In genomic region chr11:101943055-101943454, GRCm38 (mm10) we compare ENCODE assay signal across 35 mouse cellular contexts. TPM values are rescaled to one million over a fixed set of nuclear protein-coding genes. Genes with fewer than 3 reads are reported as not detected.
A peak's percentile ranks its signal among the peaks of the same experiment; 100 is the strongest.
DNase-seq lines count a peak whose midpoint lies in the region; ATAC-seq lines count a peak whose summit lies in the region.
"Had no signal": no experiment of that assay in that cellular context is flagged by ENCODE, and none has a peak within 500 bp of the region (broad histone marks: within the 10 kb centered on the region; RNA-seq: fewer than 3 reads in every experiment).

No protein-coding gene starts in this region.

- no peaks in the 10 kb centered on the region for H3K9me3 ChIP-seq in midbrain, embryonic 13.5 days
- H3K9me3 ChIP-seq: embryonic facial prominence, embryonic 12.5 days; forebrain, embryonic 12.5 days; G1E; heart, embryonic 15.5 days; liver, embryonic 13.5 days; neural tube, embryonic 12.5 days; stomach, embryonic 15.5 days had no signal

- no peaks in the 10 kb centered on the region for H3K36me3 ChIP-seq in midbrain, embryonic 13.5 days
- H3K36me3 ChIP-seq: embryonic facial prominence, embryonic 12.5 days; forebrain, embryonic 12.5 days; G1E; heart, embryonic 15.5 days; limb, embryonic 13.5 days; liver, embryonic 13.5 days; neural tube, embryonic 12.5 days; stomach, embryonic 15.5 days had no signal

- peaks cover 16% of the 10 kb centered on the region for H3K27me3 ChIP-seq in midbrain, embryonic 13.5 days

- peak; percentile 31 for DNase-seq in kidney, postnatal 10 days
- DNase-seq in kidney, adult 11 months, result no peak
- DNase-seq in cerebellum, adult 9-10 months, result peak; percentile 94
- DNase-seq in thymus, adult 18-20 months, result no peak
- DNase-seq in heart, postnatal 10 days, result no peak
- DNase-seq: adrenal gland, adult 2 months; heart, postnatal 4 days; kidney, adult 2 months; liver, embryonic 13.5 days; lung, adult 2 months; lung, postnatal 14 days; midbrain, embryonic 14.5 days; thymus, postnatal 36 days had no signal

- 40% methylated on average over 3 of the region's 3 CpGs for WGBS in midbrain, embryonic 13.5 days

- intact Hi-C loops in heart, postnatal 10 days (cut with DNase I), result no loop called here

- no peak overlapping the region for H3K4me2 ChIP-seq in midbrain, embryonic 13.5 days (replicated peaks)
- H3K4me2 ChIP-seq: embryonic facial prominence, embryonic 12.5 days; forebrain, embryonic 12.5 days; heart, embryonic 15.5 days; hindbrain, embryonic 14.5 days; limb, embryonic 13.5 days; liver, embryonic 13.5 days; neural tube, embryonic 12.5 days; stomach, embryonic 15.5 days had no signal

- H3K9ac ChIP-seq in midbrain, embryonic 13.5 days (replicated peaks), result no peak overlapping the region
- H3K9ac ChIP-seq: embryonic facial prominence, embryonic 12.5 days; forebrain, embryonic 12.5 days; heart, embryonic 15.5 days; hindbrain, embryonic 14.5 days; limb, embryonic 13.5 days; liver, embryonic 13.5 days; neural tube, embryonic 12.5 days; stomach, embryonic 15.5 days had no signal

- no peaks in the 10 kb centered on the region for H3K4me1 ChIP-seq in midbrain, embryonic 13.5 days (replicated peaks)
- H3K4me1 ChIP-seq: liver, embryonic 13.5 days; neural tube, embryonic 12.5 days; stomach, embryonic 15.5 days had no signal

- no peak overlapping the region for H3K4me3 ChIP-seq in midbrain, embryonic 13.5 days (replicated peaks)
- H3K4me3 ChIP-seq: embryonic facial prominence, embryonic 12.5 days; erythroblast, embryonic 14.5 days; forebrain, embryonic 12.5 days; heart, embryonic 15.5 days; layer of hippocampus, adult 2 months; limb, embryonic 13.5 days; liver, embryonic 13.5 days; neural tube, embryonic 12.5 days; stomach, embryonic 15.5 days had no signal

- ATAC-seq in cerebellum, adult (ENCODE audit: insufficient number of reproducible peaks, low FRiP score, low TSS enrichment), result peak; percentile 64; the same call in 1 of the 2 replicates
- ATAC-seq in midbrain, embryonic 13.5 days, result no peak
- ATAC-seq: inflammation-experienced regulatory T-cells, adult 6 months; Patski had no signal

- no peak overlapping the region for H3K27ac ChIP-seq in midbrain, embryonic 13.5 days
- H3K27ac ChIP-seq: embryonic facial prominence, embryonic 12.5 days; forebrain, embryonic 12.5 days; heart, embryonic 15.5 days; hindbrain, embryonic 14.5 days; kidney, postnatal 0 days; layer of hippocampus, adult 2 months; limb, embryonic 13.5 days; liver, embryonic 13.5 days; neural tube, embryonic 12.5 days; stomach, embryonic 15.5 days had no signal

RNA-seq across cellular contexts. Expression of gene Sost, which starts 23.8 kb away (rescaled TPM):
- polyA plus RNA-seq in midbrain, embryonic 13.5 days (2015; fragmentation: Nextera tagmentation; extraction: Ambion mirVana), result 0.07 and 0.24 TPM in 2 replicates
- 1 to 10 TPM; 1.5 to 2.2 TPM for total RNA-seq in heart, postnatal 10 days (2021)
- total RNA-seq: adrenal gland, adult 2 months; G1E; gastrocnemius, adult 18-20 months; layer of hippocampus, adult 2 months; layer of hippocampus, postnatal 25 days; left cerebral cortex, postnatal 14 days; megakaryocyte, adult 5-6 weeks had no signal
- polyA plus RNA-seq: erythroblast, embryonic 14.5 days; G1E; hindbrain, embryonic 14.5 days; inflammation-experienced regulatory T-cells, adult 6 months; midbrain, embryonic 14.5 days; Patski had no signal

RNA-seq across cellular contexts. Expression of gene Cfap97d1, which starts 41.0 kb away (rescaled TPM):
- not detected in 2 replicates for polyA plus RNA-seq in midbrain, embryonic 13.5 days (2015; fragmentation: Nextera tagmentation; extraction: Ambion mirVana)
- total RNA-seq in heart, postnatal 10 days (2021), result not detected
- total RNA-seq: adrenal gland, adult 2 months; G1E; gastrocnemius, adult 18-20 months; gastrocnemius, postnatal 4 days; heart, adult 8-10 months; heart, postnatal 4 days; layer of hippocampus, adult 2 months; layer of hippocampus, postnatal 25 days; left cerebral cortex, postnatal 14 days; megakaryocyte, adult 5-6 weeks had no signal
- polyA plus RNA-seq: adrenal gland, adult 2 months; embryonic facial prominence, embryonic 12.5 days; erythroblast, embryonic 14.5 days; forebrain, embryonic 12.5 days; G1E; heart, embryonic 15.5 days; hindbrain, embryonic 14.5 days; inflammation-experienced regulatory T-cells, adult 6 months; kidney, adult 2 months; kidney, postnatal 0 days; limb, embryonic 13.5 days; liver, embryonic 13.5 days; lung, adult 2 months; midbrain, embryonic 14.5 days; neural tube, embryonic 12.5 days; Patski; spleen, adult 2 months; stomach, embryonic 15.5 days had no signal

RNA-seq across cellular contexts. Expression of gene Dusp3, which starts 43.8 kb away (rescaled TPM):
- polyA plus RNA-seq in midbrain, embryonic 13.5 days (2015; fragmentation: Nextera tagmentation; extraction: Ambion mirVana), result 11.3 and 11.8 TPM in 2 replicates
- total RNA-seq in heart, postnatal 10 days (2021), result 100 to 1,000 TPM; 145 to 170 TPM

RNA-seq across cellular contexts. Expression of gene Meox1, which starts 48.9 kb away (rescaled TPM):
- polyA plus RNA-seq in midbrain, embryonic 13.5 days (2015; fragmentation: Nextera tagmentation; extraction: Ambion mirVana), result 0.12 and 0.13 TPM in 2 replicates
- 10 to 100 TPM; 23.7 to 27.5 TPM for total RNA-seq in heart, postnatal 10 days (2021)
- total RNA-seq: G1E had no signal
- polyA plus RNA-seq: erythroblast, embryonic 14.5 days; G1E; inflammation-experienced regulatory T-cells, adult 6 months had no signal

Comparison
In these comparisons a context has a peak if more than half of its experiments do, and no peak if none do; other contexts are left out.
1. DNase-seq: peak in kidney, postnatal 10 days (single experiment) and cerebellum, adult 9-10 months (single experiment); none in kidney, adult 11 months (single experiment), thymus, adult 18-20 months (0 of 2) and heart, postnatal 10 days (0 of 2).